Mouse (Mus musculus) forebrain, postnatal 0 days (tissue): Measurements from ENCODE around the gene Nrtn. TPM values are rescaled to one million over a fixed set of nuclear protein-coding genes. Genes with fewer than 3 reads are reported as not detected.

Source experiments
- ATAC-seq: fragments of 200-750 bp; cut with Nextera tagmentation; 2 replicates; pipeline ENCODE4 v1.8.0; 2017; ENCODE audit warnings: mild to moderate bottlenecking, moderate library complexity
- DNase-seq: peaks from one replicate; pipeline ENCODE4 v3.0.0-alpha.2; 2015
- H3K27ac ChIP-seq: fragments of 300-500 bp; sonication (generic); 2 replicates; pipeline ENCODE4 v1.5.1; 2014; ENCODE audit warnings: low read depth, mild to moderate bottlenecking, antibody characterized with exemption, low read length, moderate library complexity, mixed read lengths
- H3K27me3 ChIP-seq: fragments of 300-500 bp; sonication (generic); 2 replicates; pipeline ENCODE4 v1.6.1; 2014; ENCODE audit warnings: mild to moderate bottlenecking, low read length, mixed read lengths; ENCODE audit not compliant: insufficient read depth
- H3K36me3 ChIP-seq: fragments of 300-500 bp; sonication (generic); 2 replicates; pipeline ENCODE4 v1.6.1; 2014; ENCODE audit warnings: mild to moderate bottlenecking, moderate library complexity; ENCODE audit not compliant: insufficient read depth
- H3K4me1 ChIP-seq: fragments of 300-500 bp; sonication (generic); 2 replicates; pipeline ENCODE4 v1.6.1; 2014; ENCODE audit warnings: antibody characterized with exemption; ENCODE audit not compliant: insufficient read depth
- H3K4me2 ChIP-seq: fragments of 300-500 bp; sonication (generic); 2 replicates; pipeline ENCODE4 v1.6.1; 2014; ENCODE audit warnings: low read depth, mild to moderate bottlenecking, moderate library complexity
- H3K4me3 ChIP-seq: fragments of 300-500 bp; sonication (generic); 2 replicates; pipeline ENCODE4 v1.5.1; 2014; ENCODE audit warnings: low read depth, low read length, mixed read lengths
- H3K9ac ChIP-seq: fragments of 300-500 bp; sonication (generic); 2 replicates; pipeline ENCODE4 v1.6.1; 2014; ENCODE audit warnings: mild to moderate bottlenecking
- H3K9me3 ChIP-seq: fragments of 300-500 bp; sonication (generic); 2 replicates; pipeline ENCODE4 v1.6.1; 2016; ENCODE audit warnings: low read length
- CTCF ChIP-seq: sonication (generic); IDR thresholded peaks from 2 replicates; pipeline ENCODE4 v1.5.1; 2016; ENCODE audit warnings: antibody characterized with exemption, control low read depth, low read depth
- WGBS: fragments of 180-500 bp; shearing (Covaris S2); extraction: QIAGEN DNeasy Blood & Tissue Kit; methylation state at CpG from one replicate; pipeline ENCODE4 v1.1.7; 2014; 5-methylcytosine and 5-hydroxymethylcytosine counted together
- polyA plus RNA-seq: library from polyadenylated mRNA; unstranded; fragments of >200 nt; fragmentation: Nextera tagmentation; extraction: Ambion mirVana; gene quantifications from 2 replicates; pipeline ENCODE4 v1.2.1, GENCODE M21; 2015
- total RNA-seq: library from RNA; depleted of rRNA; stranded (reverse); fragments of >200 nt; gene quantifications from 2 replicates; pipeline ENCODE4 v1.2.3, GENCODE M21; 2014

The Nrtn gene
- total and polyA plus RNA-seq, 2 experiments from 2014 or later = 1.9 to 2.8 TPM

- no peaks in the 10 kb centered on the region for H3K9me3 ChIP-seq
- peaks cover under 1% of the 10 kb centered on the region; the same call in 1 of the 2 replicates for H3K27me3 ChIP-seq
- peaks cover 17% of the 10 kb centered on the region; the same call in 1 of the 2 replicates for H3K4me1 ChIP-seq
- 44% methylated on average over 27 of the region's 27 CpGs for WGBS
- DNase-seq (peak; percentile 77), ATAC-seq (no peak)
- no peak overlapping the region; the same call in 1 of the 2 replicates for H3K4me3 ChIP-seq
- H3K27ac ChIP-seq = peak overlapping the region; percentile 93
- H3K4me2 ChIP-seq = peak overlapping the region; percentile 85
- H3K36me3 ChIP-seq = peaks cover 16% of the 10 kb centered on the region
- H3K9ac ChIP-seq = no peak overlapping the region
- peak; percentile 97 for TF ChIP-seq CTCF
These were observed 5.7 kb upstream of the Nrtn start for GRCm38 (mm10) chr17:56762769-56763731.

DNA sequence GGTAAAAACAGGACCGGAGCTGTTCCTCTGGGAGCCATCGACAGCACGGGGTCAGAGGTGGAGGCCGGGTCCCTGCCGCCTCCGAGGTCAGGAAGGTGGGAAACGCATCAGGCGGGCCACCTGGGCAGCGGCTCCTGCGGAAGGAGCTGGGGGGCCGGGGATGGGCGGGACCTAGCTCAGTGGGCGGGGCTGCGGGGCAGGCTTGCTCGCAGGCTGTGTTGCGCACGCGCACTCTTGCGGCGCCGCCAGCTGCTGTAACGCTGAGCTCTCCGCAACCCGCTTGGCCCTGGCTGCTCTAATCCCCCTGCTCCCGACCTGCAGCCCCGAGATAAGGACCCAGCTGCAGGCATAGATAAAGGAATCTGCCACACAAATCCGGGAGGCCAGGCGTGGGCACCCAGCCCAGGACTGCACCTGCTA, 4.7 kb upstream of the Nrtn start:
- 2% methylated on average over 28 of the region's 28 CpGs for WGBS
- peak; percentile 96 for DNase-seq
- H3K9ac ChIP-seq = peak overlapping the region; percentile 69
- H3K4me3 ChIP-seq = peak overlapping the region; percentile 53
- peaks cover 17% of the 10 kb centered on the region for H3K4me1 ChIP-seq
- H3K4me2 ChIP-seq = peak overlapping the region; percentile 85
- no peaks in the 10 kb centered on the region for H3K9me3 ChIP-seq
- H3K36me3 ChIP-seq = peaks cover 5% of the 10 kb centered on the region
- H3K27ac ChIP-seq = peak overlapping the region; percentile 93
- ATAC-seq = peak; percentile 61
- no peak for TF ChIP-seq CTCF
- H3K27me3 ChIP-seq = peaks cover 10% of the 10 kb centered on the region

DNA sequence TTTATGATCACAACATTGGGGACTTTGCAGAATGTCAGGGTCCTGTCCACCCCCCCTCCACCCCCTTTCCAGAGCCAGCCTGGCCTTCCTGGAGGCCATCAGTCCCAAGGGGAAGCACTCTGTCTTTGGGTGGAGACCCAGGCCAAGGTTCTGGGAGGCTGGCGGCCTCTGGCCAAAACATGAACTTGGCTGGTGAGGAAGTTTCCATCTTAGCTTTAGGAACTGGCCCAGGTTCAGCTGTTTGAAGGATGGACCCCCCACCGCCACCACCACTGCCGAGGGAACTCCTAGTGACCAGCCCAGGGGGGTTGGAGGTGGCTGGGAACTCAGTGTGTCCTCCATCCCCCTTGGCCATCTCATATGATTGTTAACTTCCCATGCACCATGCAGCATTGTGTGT, 3.7 kb upstream of the Nrtn start:
- Histone ChIP-seq H3K4me1 (peaks cover 17% of the 10 kb centered on the region), H3K9ac (no peak overlapping the region), H3K4me3 (no peak overlapping the region), H3K36me3 (no peaks in the 10 kb centered on the region), H3K27ac (no peak overlapping the region), H3K27me3 (peaks cover 19% of the 10 kb centered on the region), H3K4me2 (no peak overlapping the region), H3K9me3 (no peaks in the 10 kb centered on the region)
- TF ChIP-seq CTCF = no peak
- DNase-seq (no peak), ATAC-seq (no peak)
- 59% methylated on average over 3 of the region's 3 CpGs for WGBS

DNA sequence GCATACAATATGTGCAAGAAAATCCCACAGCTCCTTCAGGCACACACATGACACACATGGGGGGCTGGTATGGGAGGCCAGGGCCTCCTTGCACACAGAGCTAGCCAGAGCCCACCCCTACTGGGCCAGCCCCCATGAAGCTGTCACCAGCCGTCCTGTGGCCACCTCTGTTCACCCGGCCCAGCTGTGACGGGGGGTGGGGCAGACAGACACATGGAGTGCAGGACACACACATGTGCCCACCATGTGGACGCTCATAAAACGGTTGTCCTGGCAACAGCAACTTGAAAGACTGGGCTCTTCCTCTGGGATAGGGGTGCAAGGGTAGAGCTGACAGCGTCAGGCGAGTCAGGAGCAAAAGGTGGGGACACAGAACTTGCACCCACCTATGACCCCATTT, 1.9 kb upstream of the Nrtn start:
- no peak overlapping the region for H3K4me3 ChIP-seq
- TF ChIP-seq CTCF = no peak
- DNase-seq (no peak), ATAC-seq (no peak)
- H3K4me2 ChIP-seq = no peak overlapping the region
- H3K36me3 ChIP-seq = no peaks in the 10 kb centered on the region
- no peak overlapping the region for H3K27ac ChIP-seq
- peaks cover 36% of the 10 kb centered on the region for H3K27me3 ChIP-seq
- peaks cover 11% of the 10 kb centered on the region; the same call in 1 of the 2 replicates for H3K4me1 ChIP-seq
- H3K9me3 ChIP-seq = no peaks in the 10 kb centered on the region
- 59% methylated on average over 7 of the region's 7 CpGs for WGBS
- H3K9ac ChIP-seq = no peak overlapping the region

GRCm38 (mm10) chr17:56758132-56758531, 802 bp upstream of the Nrtn start:
- Histone ChIP-seq H3K36me3 (no peaks in the 10 kb centered on the region), H3K9ac (no peak overlapping the region), H3K4me3 (no peak overlapping the region), H3K27ac (no peak overlapping the region), H3K27me3 (peaks cover 45% of the 10 kb centered on the region), H3K4me2 (no peak overlapping the region), H3K4me1 (peaks cover 11% of the 10 kb centered on the region; the same call in 1 of the 2 replicates), H3K9me3 (no peaks in the 10 kb centered on the region)
- peak; percentile 32 for DNase-seq
- ATAC-seq = no peak
- TF ChIP-seq CTCF = peak; percentile 52
- whole genome bisulfite sequencing = 5% methylated on average over 12 of the region's 12 CpGs

GRCm38 (mm10) chr17:56756703-56757399, 479 bp downstream of the Nrtn start:
- WGBS = under 1% methylated on average over 49 of the region's 51 CpGs
- no peak for TF ChIP-seq CTCF
- ATAC-seq (no peak), DNase-seq (no peak)
- Histone ChIP-seq H3K9ac (peak overlapping the region; percentile 35; the same call in 1 of the 2 replicates), H3K4me1 (peaks cover 3% of the 10 kb centered on the region; the same call in 1 of the 2 replicates), H3K4me3 (peak overlapping the region; percentile 40), H3K4me2 (peak overlapping the region; percentile 80), H3K27me3 (peaks cover 50% of the 10 kb centered on the region), H3K9me3 (no peaks in the 10 kb centered on the region), H3K36me3 (no peaks in the 10 kb centered on the region), H3K27ac (no peak overlapping the region)
